Mouse (Mus musculus): ENCODE data around the gene Hfm1.

DNA sequence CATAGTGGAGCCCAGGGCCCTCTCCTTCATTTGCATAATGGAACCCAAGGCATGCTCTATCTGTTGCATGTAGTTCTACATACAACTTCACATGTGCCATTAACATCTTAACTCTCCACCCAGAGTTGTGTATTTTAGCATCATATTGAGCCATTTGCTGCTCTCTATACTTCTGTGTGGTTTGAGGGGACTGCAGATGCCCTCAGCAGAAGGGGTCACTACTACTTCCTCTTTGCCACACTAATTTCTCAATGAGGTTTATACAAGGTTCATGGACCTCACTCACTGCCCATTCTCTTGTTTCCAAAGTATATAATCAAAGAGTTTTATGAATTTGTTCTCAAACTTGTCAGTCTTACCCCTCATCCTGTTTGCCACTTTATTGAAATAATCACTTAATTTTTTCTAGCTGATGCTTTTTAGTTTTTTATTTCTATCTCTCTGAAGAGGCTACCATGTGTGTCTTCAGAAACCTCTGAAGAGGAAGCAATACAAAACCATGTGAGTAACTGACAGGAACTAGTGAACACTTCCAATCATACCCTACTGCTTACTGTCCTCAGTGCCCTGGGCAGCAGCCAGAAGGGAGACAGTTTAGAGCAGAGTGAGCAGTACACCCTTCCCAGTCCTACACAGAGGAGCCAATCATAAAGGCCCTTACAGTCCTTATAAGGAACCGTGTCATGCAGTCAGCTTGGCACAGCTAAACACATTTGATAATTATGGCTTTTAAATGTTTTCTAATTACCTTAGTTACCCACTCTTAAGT lies 38.6 kb downstream of the Hfm1 start:
- TF ChIP-seq CTCF (IDR thresholded peaks at IDR 0.05) (no peak), EP300 (IDR thresholded peaks at IDR 0.05) (no peak)

All from lung, postnatal 0 days (tissue).